Mouse (Mus musculus) embryo, embryonic 9.5 days (tissue): ENCODE data around the gene Napa.

Source experiments
- DNase-seq: peaks from one replicate; pipeline ENCODE4 v3.0.0-alpha.2; 2017; ENCODE audit errors: extremely low spot score

Napa gene

DNA sequence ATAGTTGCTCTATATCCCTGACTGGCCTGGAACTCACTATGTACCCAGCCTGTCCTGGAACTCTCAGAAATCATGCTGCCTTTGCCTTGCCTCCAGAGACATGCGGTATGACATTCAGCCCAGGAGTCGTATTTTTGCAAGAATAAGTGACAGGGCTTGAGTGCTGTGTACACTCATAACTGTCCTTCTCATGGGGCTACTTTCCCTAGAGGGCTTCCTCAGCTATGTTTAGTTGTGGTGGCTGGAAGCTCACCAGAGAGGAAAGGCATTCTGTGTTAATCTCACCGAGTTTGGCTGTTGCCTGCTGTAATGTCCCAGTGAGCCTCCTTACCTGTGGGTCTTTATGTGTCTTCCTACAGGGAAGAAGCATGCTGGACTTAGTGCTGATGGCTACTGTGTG, 3.7 kb upstream of the Napa start:
- DNase-seq: no peak

- no peak for DNase-seq
Measured at GRCm38 (mm10) chr7:16099901-16100300, 1.6 kb downstream of the Napa start.

DNA sequence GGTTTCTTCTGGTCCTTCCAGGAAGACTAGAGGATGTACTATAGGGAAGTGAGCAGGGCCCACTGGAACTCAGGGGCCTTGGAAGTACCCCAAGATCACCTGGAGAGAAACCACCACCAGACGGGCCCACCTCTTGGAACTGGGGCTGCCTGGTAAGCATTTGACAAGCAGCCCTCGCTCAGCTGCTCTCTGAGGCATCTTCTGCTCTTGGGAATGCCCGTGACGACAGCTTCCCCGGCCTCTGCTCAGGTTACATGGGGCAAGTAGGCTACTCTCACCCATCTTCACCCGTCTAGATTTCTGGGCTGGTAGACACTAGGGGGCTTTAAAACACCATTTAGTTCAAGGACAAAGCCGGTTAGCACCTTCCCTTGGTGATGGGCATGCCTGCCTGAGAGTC, 2.8 kb downstream of the Napa start:
- DNase-seq: no peak

GRCm38 (mm10) chr7:16101726-16102475, 3.6 kb downstream of the Napa start:
- DNase-seq: no peak

DNA sequence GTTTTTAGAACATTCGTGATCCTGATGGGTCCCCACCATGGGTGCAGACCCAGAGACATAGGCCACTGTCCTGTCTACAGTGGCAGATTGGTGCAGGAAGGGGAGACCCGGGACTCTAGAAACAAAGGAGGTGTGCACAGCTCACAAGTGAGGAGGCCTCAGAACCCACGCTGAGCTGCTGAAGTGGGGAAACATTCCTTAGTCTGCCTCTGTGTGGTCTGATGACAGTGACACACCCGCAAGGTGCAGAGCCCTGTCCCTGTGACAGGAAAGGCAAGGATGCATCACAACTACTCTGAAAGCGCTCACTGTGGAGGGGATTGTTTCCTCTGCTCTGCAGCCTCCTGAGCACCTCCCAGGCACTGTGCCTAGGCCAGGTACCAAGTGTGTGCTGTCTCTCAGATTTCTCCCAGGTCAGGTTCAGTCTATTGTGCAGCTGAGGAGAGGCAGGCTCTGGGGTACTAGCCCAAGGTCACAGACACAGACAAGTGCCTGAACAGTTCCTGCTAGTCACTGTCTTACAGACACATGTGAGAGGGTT, 4.5 kb downstream of the Napa start:
- no peak for DNase-seq

- DNase-seq: no peak
Measured at GRCm38 (mm10) chr7:16103760-16104159, 5.5 kb downstream of the Napa start.

DNA sequence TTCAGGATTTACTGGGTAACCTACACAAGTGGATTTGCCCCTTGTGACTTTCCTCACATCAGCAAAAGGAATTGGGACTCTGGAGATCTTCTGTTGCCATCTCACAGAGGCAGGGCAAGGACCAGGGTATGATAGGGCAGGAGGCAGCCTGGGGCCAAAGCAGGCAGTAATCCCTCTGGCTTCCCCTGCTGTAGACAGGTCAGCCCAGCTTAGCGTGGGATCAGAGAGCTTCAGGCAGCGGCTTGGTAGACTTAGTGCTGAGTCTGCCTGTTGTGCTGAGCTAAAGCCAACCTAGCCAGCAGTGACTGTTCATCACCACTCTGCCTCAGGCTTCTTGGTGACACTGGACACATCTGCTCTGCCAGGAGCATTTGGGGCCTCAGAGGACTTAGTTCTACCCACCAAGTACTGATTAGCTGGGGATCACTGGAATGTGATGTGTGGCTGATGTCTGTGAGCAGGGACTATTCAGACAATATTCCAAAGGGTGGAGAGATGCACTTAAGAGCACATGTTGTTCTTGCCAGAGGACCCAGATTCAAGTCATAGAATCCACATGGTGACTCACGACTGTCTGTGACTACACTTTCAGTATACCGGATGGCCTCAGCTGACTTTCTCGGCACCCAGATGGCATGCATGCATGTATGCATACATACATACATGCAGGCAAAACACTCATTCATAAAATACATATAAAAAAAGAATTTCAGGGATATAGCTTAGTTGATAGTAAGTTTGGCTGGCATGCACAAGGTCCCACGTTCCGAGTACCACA, 6.5 kb downstream of the Napa start:
- no peak for DNase-seq

- no peak for DNase-seq
Measured at GRCm38 (mm10) chr7:16108886-16109542, 10.8 kb downstream of the Napa start.

GRCm38 (mm10) chr7:16110158-16110557, 11.9 kb downstream of the Napa start:
- no peak for DNase-seq

DNA sequence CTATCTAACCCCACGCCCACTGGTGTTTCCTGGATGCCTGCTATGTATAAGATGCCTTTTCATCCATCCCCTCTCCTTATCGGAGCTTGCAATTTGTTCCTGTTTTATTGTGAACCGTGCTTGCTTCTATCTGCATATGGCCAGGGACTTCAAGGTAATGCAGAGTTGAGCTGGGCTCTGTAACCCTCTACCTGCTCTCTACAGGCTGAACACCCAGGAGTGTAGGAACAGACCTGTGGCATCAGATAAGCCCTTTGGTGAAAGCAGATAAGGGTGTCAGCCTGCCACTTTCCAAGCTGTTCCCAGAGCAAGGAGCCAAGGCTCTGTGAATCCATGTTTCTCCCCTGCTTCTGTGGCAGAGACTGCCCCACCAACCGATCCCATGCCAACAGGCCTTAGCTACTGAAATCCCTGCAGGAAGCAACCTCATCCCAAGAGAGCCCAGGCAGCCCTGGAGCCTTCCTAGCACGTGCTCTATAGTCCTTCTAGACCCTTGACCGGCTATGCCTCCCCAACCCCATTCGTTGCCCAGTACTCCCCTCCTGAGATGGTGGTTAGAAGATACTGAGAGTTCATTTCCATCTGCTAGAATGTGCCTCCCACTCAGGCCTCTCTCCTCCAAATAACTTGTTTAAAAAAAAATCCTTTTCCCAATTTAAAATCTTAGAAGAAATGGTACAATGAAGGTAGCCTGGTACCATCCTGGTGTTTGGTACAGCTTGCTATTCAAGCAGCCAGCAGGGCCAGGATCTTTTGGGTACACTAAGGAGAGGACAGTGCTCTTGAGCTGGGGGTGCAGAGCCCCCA, 13.2 kb downstream of the Napa start:
- DNase-seq: no peak

DNA sequence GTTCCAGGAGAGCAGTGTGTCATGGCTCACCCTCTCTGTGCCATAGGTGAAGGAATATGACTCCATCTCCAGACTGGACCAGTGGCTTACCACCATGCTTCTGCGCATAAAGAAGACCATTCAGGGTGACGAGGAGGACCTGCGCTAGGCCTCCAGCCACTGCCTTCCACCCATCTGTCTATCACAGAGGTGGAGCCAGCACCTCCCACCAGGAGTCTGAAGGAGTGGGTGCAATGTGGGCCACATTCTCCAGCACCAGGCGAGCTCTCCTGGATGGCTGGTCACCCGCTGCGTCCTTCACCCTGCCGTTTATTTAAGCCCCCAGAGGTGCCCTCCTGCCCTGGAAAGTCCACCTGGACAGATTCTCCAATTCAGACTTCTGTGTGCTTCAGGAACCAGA, 18.2 kb downstream of the Napa start:
- DNase-seq: no peak

- no peak for DNase-seq
Measured at GRCm38 (mm10) chr7:16117100-16117499, 18.8 kb downstream of the Napa start.

- peak; percentile 95 for DNase-seq
Measured at GRCm38 (mm10) chr7:16119569-16120261, 21.5 kb downstream of the Napa start, which contains the start of gene Kptn. Gene Kptn (plus strand): TSS chr7:16119895.

- no peak for DNase-seq
Measured at GRCm38 (mm10) chr7:16120262-16120600, 22.0 kb downstream of the Napa start.

GRCm38 (mm10) chr7:16125829-16126228, 27.6 kb downstream of the Napa start:
- DNase-seq: no peak

DNA sequence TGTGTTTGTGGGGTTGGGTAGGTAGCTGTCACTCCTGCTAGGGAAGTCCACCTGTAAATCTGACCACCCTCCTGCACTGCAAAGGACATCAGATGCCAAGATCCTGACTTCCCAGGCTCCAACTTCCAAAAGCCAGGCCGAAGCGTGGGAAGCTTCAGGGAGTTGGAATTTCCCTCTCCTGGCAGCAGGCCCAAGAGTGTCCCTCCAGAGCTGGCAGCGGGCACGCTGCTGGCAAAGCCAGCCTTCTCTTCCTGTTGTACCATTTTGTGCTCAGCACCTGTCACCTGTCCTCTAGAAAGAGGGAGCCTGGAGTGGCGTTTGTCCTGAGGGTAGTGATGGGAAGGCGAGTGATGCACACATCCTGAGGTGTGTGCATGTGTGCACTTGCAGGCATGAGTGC, 30.1 kb downstream of the Napa start:
- DNase-seq: no peak

GRCm38 (mm10) chr7:16128899-16129298, 30.6 kb downstream of the Napa start:
- DNase-seq: no peak

DNA sequence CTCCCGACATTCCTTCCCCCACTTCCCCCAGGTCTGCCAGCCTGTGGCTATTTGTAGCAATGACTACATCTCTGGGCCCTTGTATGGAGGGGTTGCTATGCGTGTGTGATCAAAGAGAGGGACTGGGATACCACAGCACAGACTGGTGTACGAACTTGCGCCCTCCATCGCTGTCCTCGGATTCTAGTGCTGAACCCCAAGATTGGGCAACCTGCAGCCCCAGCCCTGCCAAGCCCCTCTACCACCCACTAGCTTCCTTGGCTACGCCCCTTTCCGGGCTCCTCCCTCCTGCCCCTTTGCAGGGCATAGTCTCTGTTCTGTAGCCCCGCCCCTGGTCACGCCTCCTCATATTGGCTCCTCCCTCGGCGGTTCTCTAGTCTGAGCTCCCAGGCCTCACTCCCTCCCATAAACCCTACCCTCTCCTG, 31.2 kb downstream of the Napa start, which contains the start of gene Slc8a2:
Slc8a2 (plus strand) TSS at position 406 of the 425 bp plus-strand sequence.
- peak; percentile 92 for DNase-seq

GRCm38 (mm10) chr7:16129846-16130691, 31.8 kb downstream of the Napa start:
- DNase-seq: peak; percentile 91
